Mouse (Mus musculus) spleen, embryonic (tissue): ENCODE results near the gene Yap1.
"Not testable (repeated sequence)": the region's sequence is repeated elsewhere in the genome, so short reads cannot be mapped to it uniquely, and the experiment has no call there.

ENCODE experiments used
- CTCF ChIA-PET: fragments of 350-600 bp; sonication (Branson Sonifier 250); formaldehyde crosslinking; loops from one replicate; lab custom pipeline; 2022; lab: Charles Lee

The Yap1 gene

GRCm38 (mm10) chr9:7914925-7915324, 89.5 kb downstream of the Yap1 start:
- CTCF ChIA-PET = interaction anchor here (0.6 kb wide), 1 partner anchor 11 kb away, joined by 6 read pairs; no protein-coding TSS in a partner anchor

GRCm38 (mm10) chr9:7914487-7914886, 89.9 kb downstream of the Yap1 start:
- CTCF ChIA-PET = interaction anchor here (0.6 kb wide), 1 partner anchor 10 kb away, joined by 6 read pairs; no protein-coding TSS in a partner anchor

- CTCF ChIA-PET = no interaction called here
These were observed 90.4 kb downstream of the Yap1 start for GRCm38 (mm10) chr9:7913953-7914352.

- CTCF ChIA-PET = interaction anchor here (0.6 kb wide), 1 partner anchor 167 kb away, joined by 6 read pairs; no protein-coding TSS in a partner anchor
These were observed 96.9 kb downstream of the Yap1 start for GRCm38 (mm10) chr9:7907351-7907985.

GRCm38 (mm10) chr9:7906564-7906963, 97.8 kb downstream of the Yap1 start:
- CTCF ChIA-PET = no interaction called here

- CTCF ChIA-PET = interaction anchor here (0.7 kb wide), 1 partner anchor 11 kb away, joined by 6 read pairs; no protein-coding TSS in a partner anchor
These were observed 100.6 kb downstream of the Yap1 start for GRCm38 (mm10) chr9:7903825-7904224.

GRCm38 (mm10) chr9:7903262-7903661, 101.1 kb downstream of the Yap1 start:
- CTCF ChIA-PET = no interaction called here

- CTCF ChIA-PET = interaction anchor here (0.6 kb wide), 1 partner anchor 24 kb away, joined by 3 read pairs; no protein-coding TSS in a partner anchor
These were observed 102.1 kb downstream of the Yap1 start for GRCm38 (mm10) chr9:7902311-7902710.

- CTCF ChIA-PET = no interaction called here
These were observed 103.4 kb downstream of the Yap1 start for GRCm38 (mm10) chr9:7900965-7901364.

- CTCF ChIA-PET = no interaction called here
These were observed 106.9 kb downstream of the Yap1 start for GRCm38 (mm10) chr9:7897502-7897901.

GRCm38 (mm10) chr9:7891796-7892195, 112.6 kb downstream of the Yap1 start:
- CTCF ChIA-PET = not testable (repeated sequence)

GRCm38 (mm10) chr9:7891177-7891576, 113.2 kb downstream of the Yap1 start:
- CTCF ChIA-PET = no interaction called here

GRCm38 (mm10) chr9:7884346-7884745, 120.0 kb downstream of the Yap1 start:
- CTCF ChIA-PET = no interaction called here

- CTCF ChIA-PET = no interaction called here
These were observed 122.0 kb downstream of the Yap1 start for GRCm38 (mm10) chr9:7882304-7882865.
